Mouse (Mus musculus) embryonic facial prominence, embryonic 15.5 days (tissue): ENCODE data around the gene Ifit1bl1. TPM values are rescaled to one million over a fixed set of nuclear protein-coding genes. Genes with fewer than 3 reads are reported as not detected.
"Not testable (repeated sequence)": the region's sequence is repeated elsewhere in the genome, so short reads cannot be mapped to it uniquely, and the experiment has no call there.

Source experiments
- ATAC-seq: fragments of 200-750 bp; cut with Nextera tagmentation; 2 replicates; pipeline ENCODE4 v1.8.0; 2017; ENCODE audit warnings: low read depth, moderate TSS enrichment; ENCODE audit not compliant: insufficient number of reproducible peaks, low FRiP score, low TSS enrichment
- H3K27ac ChIP-seq: fragments of 300-500 bp; sonication (generic); replicated peaks from 2 replicates; pipeline ENCODE4 v1.5.1; 2015; ENCODE audit warnings: mild to moderate bottlenecking, inconsistent platforms
- H3K27me3 ChIP-seq: fragments of 300-500 bp; sonication (generic); 2 replicates; pipeline ENCODE4 v1.6.1; 2015; ENCODE audit warnings: inconsistent platforms
- H3K36me3 ChIP-seq: fragments of 300-500 bp; sonication (generic); 2 replicates; pipeline ENCODE4 v1.6.1; 2015; ENCODE audit warnings: mild to moderate bottlenecking, inconsistent platforms
- H3K4me1 ChIP-seq: fragments of 300-500 bp; sonication (generic); 2 replicates; pipeline ENCODE4 v1.6.1; 2015; ENCODE audit warnings: inconsistent platforms
- H3K4me2 ChIP-seq: fragments of 300-500 bp; sonication (generic); replicated peaks from 2 replicates; pipeline ENCODE4 v1.6.1; 2015; ENCODE audit warnings: mild to moderate bottlenecking, inconsistent platforms
- H3K4me3 ChIP-seq: fragments of 300-500 bp; sonication (generic); replicated peaks from 2 replicates; pipeline ENCODE4 v1.5.1; 2015; ENCODE audit warnings: mild to moderate bottlenecking, inconsistent platforms
- H3K9ac ChIP-seq: fragments of 300-500 bp; sonication (generic); 2 replicates; pipeline ENCODE4 v1.6.1; 2015; ENCODE audit warnings: inconsistent platforms
- H3K9me3 ChIP-seq: fragments of 300-500 bp; sonication (generic); replicated peaks from 2 replicates; pipeline ENCODE4 v1.6.1; 2016; ENCODE audit warnings: inconsistent platforms
- WGBS: fragments of 180-500 bp; shearing (Covaris S2); methylation state at CpG from one replicate; pipeline ENCODE4 v1.1.7; 2015; 5-methylcytosine and 5-hydroxymethylcytosine counted together
- polyA plus RNA-seq: library from polyadenylated mRNA; unstranded; fragments of >200 nt; fragmentation: Nextera tagmentation; extraction: Ambion mirVana; gene quantifications from 2 replicates; pipeline ENCODE4 v1.2.1, GENCODE M21; 2015

Ifit1bl1 gene
- 0.95 and 1.3 TPM in 2 replicates for polyA plus RNA-seq

DNA sequence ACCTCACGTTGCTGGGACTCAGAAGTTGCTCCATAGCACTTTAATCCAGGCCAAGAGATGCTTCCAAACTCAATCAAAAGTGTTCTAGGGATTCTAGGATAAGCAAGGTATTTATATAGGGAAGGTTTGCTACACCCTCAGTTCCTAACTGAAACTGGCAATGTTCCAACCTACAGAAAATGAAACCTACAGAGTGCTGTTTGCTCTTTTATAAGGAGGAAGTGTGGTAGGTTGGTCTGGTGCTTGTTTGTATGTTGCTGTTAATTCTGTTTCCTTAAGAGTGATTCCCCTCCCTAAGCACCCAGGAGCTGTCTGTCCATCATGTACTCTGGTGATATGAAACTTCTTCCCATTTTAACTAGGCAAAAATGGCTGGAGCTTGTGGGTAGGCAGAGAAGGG is at the start of gene Ifit1bl1:
TSS of gene Ifit1bl1 (minus strand) at position 69 of the 400 bp plus-strand sequence.
- WGBS, result 49% methylated on average over 1 of the region's 1 CpGs

DNA sequence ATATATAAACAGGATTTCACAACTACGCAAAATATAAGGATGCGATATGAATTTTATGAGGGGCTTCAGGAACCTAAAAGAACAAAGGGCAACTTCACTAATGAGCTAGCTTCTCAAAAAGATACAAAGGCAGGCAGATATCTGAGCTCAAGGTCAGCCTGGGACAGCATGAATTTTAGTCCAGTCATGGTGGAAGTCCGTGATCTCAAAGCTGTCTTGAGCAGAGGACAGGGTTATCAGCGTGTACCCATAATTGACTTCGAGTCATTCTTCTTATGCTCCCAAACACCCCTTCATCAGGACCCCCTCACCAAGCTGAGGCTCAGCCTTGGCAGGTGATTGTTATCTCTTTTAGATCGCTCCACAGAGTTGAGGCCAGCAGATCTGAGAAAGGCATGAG is 49.2 kb upstream of the Ifit1bl1 start:
- H3K36me3 ChIP-seq, result no peaks in the 10 kb centered on the region
- H3K4me1 ChIP-seq, result no peaks in the 10 kb centered on the region
- 86% methylated on average over 6 of the region's 6 CpGs for WGBS

More for the DNA sequence above, at the start of gene Ifit1bl1:
- not testable (repeated sequence) for H3K4me3 ChIP-seq, H3K4me1 ChIP-seq, H3K4me2 ChIP-seq, H3K36me3 ChIP-seq, H3K9ac ChIP-seq, H3K9me3 ChIP-seq, H3K27ac ChIP-seq, ATAC-seq, H3K27me3 ChIP-seq

DNA sequence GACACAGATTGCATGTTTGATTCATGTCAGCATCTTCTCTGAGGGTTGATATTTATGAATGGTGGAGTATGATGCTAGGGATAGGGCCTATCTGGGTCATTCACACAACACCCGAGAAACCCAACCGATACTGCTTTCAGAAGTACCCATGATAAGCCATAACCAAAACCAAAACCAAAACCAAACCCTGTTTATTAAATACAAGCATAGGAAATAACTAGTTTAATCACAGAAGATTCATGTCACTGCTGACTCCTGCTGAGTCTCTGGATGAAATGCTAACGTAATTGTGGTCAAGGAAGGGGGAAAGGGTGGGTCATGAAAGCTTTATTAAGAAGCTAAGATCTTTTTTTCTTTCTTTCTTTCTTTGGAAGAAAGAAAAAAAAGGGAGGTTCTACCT is 48.5 kb upstream of the Ifit1bl1 start:
- Histone ChIP-seq H3K4me2 (no peak overlapping the region), H3K4me3 (no peak overlapping the region), H3K9ac (no peak overlapping the region), H3K27me3 (no peaks in the 10 kb centered on the region), H3K4me1 (no peaks in the 10 kb centered on the region), H3K36me3 (no peaks in the 10 kb centered on the region), H3K27ac (no peak overlapping the region), H3K9me3 (no peaks in the 10 kb centered on the region)
- WGBS, result 78% methylated on average over 3 of the region's 3 CpGs
- no peak for ATAC-seq

More for the DNA sequence above, 49.2 kb upstream of the Ifit1bl1 start:
- no peaks in the 10 kb centered on the region for H3K27me3 ChIP-seq
- ATAC-seq, result no peak
- no peak overlapping the region for H3K4me3 ChIP-seq
- H3K27ac ChIP-seq, result no peak overlapping the region
- no peak overlapping the region for H3K4me2 ChIP-seq
- H3K9me3 ChIP-seq, result no peaks in the 10 kb centered on the region
- H3K9ac ChIP-seq, result no peak overlapping the region

DNA sequence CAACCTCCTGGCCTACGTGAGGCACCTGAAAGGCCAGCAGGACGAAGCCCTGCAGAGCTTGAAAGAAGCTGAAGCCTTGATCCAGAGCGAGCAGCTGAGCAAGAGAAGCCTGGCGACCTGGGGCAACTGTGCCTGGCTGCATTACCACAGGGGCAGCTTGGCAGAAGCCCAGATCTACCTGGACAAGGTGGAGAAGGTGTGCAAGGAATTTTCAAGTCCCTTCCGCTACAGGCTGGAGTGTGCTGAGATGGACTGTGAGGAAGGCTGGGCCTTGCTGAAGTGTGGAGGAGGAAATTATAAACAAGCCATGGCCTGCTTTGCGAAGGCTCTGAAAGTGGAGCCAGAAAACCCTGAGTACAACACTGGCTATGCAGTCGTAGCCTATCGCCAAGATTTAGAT is 45.9 kb upstream of the Ifit1bl1 start:
- H3K27me3 ChIP-seq, H3K27ac ChIP-seq, H3K4me2 ChIP-seq, H3K36me3 ChIP-seq, H3K9ac ChIP-seq, ATAC-seq, H3K4me3 ChIP-seq, H3K4me1 ChIP-seq, H3K9me3 ChIP-seq: not testable (repeated sequence)
- 80% methylated on average over 8 of the region's 8 CpGs for WGBS

DNA sequence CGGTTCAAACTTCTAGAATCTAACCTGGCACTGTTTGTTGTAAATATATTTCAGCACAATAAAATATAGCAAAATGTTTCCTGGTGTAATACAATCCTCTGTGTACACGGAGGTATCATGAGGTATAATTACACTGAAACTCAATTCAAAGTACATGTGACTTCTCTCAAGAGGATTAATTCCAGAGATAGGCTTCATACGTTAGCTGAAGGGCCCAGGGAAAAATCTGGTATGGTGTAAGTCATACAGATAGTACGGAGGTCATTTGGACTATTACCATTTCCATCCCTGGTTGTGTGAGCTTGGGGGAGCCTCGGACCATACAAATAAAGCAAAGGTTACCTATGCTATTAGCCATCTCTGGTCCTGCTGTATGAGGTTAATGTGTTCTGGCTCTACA is 40.9 kb upstream of the Ifit1bl1 start:
- Histone ChIP-seq H3K27ac (no peak overlapping the region), H3K9me3 (no peaks in the 10 kb centered on the region), H3K9ac (no peak overlapping the region), H3K36me3 (no peaks in the 10 kb centered on the region), H3K4me3 (no peak overlapping the region), H3K27me3 (no peaks in the 10 kb centered on the region), H3K4me2 (no peak overlapping the region), H3K4me1 (peaks cover 7% of the 10 kb centered on the region; the same call in 1 of the 2 replicates)
- 53% methylated on average over 5 of the region's 5 CpGs for WGBS
- no peak for ATAC-seq

DNA sequence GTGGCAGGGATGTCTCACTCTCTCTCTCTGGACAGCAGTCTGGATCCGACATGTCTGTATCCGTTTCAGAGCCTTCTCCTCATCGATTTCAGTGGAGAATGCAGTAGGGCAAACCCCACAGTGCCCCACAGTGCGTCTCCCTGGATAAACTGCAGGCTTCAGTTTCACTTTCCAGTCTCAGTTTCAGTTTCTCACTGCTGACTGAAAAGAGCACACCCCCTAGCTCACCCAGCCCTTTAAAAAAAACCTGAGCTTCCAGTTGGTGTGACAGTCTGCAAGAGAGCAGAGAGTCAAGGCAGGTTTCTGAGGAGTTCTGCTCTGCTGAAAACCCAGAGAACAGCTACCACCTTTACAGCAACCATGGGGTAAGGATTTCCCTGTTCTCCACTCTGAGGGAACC is 38.9 kb upstream of the Ifit1bl1 start, which contains the start of the genes Ifit1bl2 and Ifit1:
TSS of gene Ifit1bl2 (minus strand) at position 121 of the 400 bp plus-strand sequence.
TSS of gene Ifit1 (plus strand) at position 249 of the 400 bp plus-strand sequence.
- Histone ChIP-seq H3K27me3 (no peaks in the 10 kb centered on the region), H3K27ac (no peak within 1 kb of the TSS), H3K36me3 (no peaks in the 10 kb centered on the region), H3K9me3 (no peaks in the 10 kb centered on the region), H3K4me2 (peak within 1 kb of the TSS; percentile 33), H3K4me1 (peaks cover 7% of the 10 kb centered on the region; the same call in 1 of the 2 replicates), H3K9ac (no peak within 1 kb of the TSS), H3K4me3 (0 out of 2 replicates have a peak within 1 kb of the TSS, but pooled peaks have one; percentile 2)
- ATAC-seq, result no peak
- 24% methylated on average over 4 of the region's 4 CpGs for WGBS

DNA sequence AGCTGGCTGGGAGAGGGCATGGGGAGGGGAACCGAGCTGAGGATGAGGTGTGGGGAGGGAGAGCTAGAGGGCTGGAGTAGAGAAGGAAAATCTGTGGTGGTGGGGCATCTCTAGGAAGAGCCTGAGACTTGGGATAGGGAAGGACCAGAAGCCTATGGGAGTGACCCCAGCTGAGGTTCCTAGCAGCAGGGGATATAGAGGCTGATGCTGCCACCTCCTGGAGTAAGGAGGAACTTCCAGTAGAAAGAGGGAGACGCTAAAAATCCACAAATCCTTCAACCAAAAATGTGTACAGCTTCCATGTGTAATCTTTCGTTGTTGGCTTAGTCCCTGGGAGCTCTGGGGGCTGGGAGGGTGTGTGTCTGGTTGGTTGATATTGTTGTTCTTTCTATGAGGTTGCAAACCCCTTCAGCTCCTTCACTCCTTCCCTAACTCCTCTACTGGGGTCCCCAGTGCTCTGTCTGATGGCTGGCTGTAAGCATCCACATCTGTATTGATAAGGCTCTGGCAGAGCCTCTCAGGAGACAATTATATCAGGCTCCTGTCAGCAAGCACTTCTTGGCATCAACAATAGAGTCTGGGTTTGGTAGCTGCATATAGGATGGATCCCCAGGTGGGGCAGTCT is 35.3 kb upstream of the Ifit1bl1 start:
- Histone ChIP-seq H3K4me1 (peaks cover 7% of the 10 kb centered on the region; the same call in 1 of the 2 replicates), H3K4me2 (no peak overlapping the region), H3K9me3 (no peaks in the 10 kb centered on the region), H3K4me3 (no peak overlapping the region), H3K27me3 (no peaks in the 10 kb centered on the region), H3K27ac (no peak overlapping the region), H3K36me3 (no peaks in the 10 kb centered on the region), H3K9ac (no peak overlapping the region)
- no peak for ATAC-seq
- WGBS, result 8% methylated on average over 3 of the region's 3 CpGs

DNA sequence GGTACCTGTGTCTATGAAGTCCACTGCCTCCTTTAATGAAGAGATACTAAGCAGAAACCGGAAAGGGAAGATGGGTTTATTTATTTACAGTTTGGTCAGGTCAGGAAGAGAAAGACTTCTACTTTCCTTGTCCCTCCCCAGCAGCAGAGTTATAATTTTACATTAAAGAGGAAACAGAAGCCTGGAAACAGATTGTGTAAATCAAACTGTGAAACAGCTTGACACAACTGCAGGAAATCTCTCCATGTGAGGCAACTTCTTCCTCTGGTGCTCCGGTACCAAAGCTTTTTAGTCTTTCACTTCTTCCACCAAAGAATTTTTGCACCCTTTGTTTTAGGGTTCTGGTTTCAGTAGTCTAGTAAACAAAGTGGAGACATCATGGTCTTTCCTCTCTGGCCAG is 31.7 kb upstream of the Ifit1bl1 start:
- H3K4me3 ChIP-seq, result no peak overlapping the region
- ATAC-seq, result no peak
- H3K27me3 ChIP-seq, result no peaks in the 10 kb centered on the region
- H3K4me1 ChIP-seq, result no peaks in the 10 kb centered on the region
- 62% methylated on average over 2 of the region's 2 CpGs for WGBS
- H3K36me3 ChIP-seq, result no peaks in the 10 kb centered on the region
- H3K4me2 ChIP-seq, result no peak overlapping the region
- H3K9me3 ChIP-seq, result no peaks in the 10 kb centered on the region
- H3K9ac ChIP-seq, result no peak overlapping the region
- no peak overlapping the region for H3K27ac ChIP-seq

DNA sequence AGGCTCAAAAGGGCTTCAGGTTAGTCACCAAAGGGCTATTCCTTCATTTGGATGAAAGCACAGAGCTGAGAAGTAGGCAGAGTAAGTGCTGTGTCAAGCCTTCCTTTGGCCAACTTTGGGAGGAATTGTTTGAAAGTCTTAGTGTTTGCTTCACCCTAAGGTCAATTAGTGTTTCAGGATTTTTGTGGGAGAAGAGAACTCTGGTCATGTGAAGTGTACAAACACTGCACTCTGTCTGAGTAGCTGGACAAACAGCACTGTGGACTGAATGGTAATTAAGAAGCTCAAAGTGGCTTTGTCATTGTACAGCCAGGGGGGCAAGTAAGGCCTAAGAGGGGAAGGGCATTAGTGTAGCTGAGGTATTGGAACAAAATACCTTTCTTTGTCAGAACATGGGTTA is 29.7 kb upstream of the Ifit1bl1 start:
- Histone ChIP-seq H3K27me3 (no peaks in the 10 kb centered on the region), H3K36me3 (no peaks in the 10 kb centered on the region), H3K9ac (no peak overlapping the region), H3K4me2 (no peak overlapping the region), H3K9me3 (no peaks in the 10 kb centered on the region), H3K4me1 (no peaks in the 10 kb centered on the region), H3K27ac (no peak overlapping the region), H3K4me3 (no peak overlapping the region)
- ATAC-seq, result no peak

DNA sequence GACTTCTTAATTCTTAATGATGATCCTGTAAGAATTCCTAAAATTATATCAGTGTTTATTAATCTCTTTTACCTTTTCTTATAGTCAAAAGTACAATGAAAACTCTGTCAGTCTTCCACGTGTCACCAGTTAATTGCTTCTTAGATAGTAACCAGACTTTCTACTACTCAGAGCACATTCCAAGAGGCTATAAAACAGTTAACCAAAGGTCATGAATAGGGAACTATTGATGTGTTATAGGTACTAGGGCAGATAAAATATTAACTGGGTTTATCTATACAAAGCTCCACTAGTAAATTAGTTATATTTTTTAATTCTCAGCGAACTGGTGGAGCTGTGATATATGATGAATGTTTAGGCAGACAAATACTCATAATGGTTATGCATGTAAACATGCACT is 25.7 kb upstream of the Ifit1bl1 start:
- 66% methylated on average over 2 of the region's 2 CpGs for WGBS
- ATAC-seq, result no peak
- Histone ChIP-seq H3K4me3 (no peak overlapping the region), H3K36me3 (no peaks in the 10 kb centered on the region), H3K9me3 (no peaks in the 10 kb centered on the region), H3K4me1 (no peaks in the 10 kb centered on the region), H3K4me2 (no peak overlapping the region), H3K9ac (no peak overlapping the region), H3K27me3 (no peaks in the 10 kb centered on the region), H3K27ac (no peak overlapping the region)

DNA sequence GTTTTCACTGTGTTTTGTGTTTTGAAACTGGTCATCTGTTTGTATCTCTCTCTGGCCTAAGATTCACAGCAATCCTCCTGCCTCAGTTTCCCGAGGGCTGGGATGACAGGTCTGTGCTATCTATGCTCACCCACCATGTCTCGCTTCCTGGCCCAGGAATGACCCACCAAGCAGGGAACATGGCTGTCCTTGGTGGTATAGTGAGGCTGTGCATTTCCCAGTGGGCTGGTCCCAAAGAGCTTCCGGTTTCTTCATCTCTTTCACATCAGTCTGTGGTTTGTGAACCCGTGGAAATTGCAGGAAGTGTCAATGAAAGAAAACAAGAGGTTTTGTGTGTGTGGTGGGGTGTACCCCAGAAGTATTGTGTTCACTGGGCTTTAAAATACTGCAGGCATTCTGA is 22.9 kb upstream of the Ifit1bl1 start:
- no peak for ATAC-seq
- 75% methylated on average over 4 of the region's 4 CpGs for WGBS

DNA sequence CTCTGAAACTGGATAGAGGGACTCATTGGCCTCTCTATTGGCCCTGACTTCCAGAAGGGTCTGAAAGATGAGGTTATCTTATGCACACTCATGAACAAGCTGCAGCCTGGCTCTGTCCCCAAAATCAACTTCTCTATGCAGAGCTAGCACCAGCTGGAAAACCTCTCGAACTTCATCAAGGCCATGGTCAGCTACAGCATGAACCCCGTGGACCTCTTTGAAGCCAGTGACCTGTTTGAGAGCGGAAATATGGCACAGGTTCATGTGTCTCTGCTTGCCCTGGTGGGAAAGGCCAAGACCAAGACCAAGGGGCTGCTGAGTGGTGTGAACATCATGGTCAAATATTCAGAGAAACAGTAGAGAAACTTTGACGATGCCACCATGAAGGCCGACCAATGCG is 22.0 kb upstream of the Ifit1bl1 start:
- no peaks in the 10 kb centered on the region for H3K36me3 ChIP-seq
- no peak overlapping the region for H3K4me3 ChIP-seq
- no peak overlapping the region for H3K27ac ChIP-seq
- H3K9me3 ChIP-seq, result no peaks in the 10 kb centered on the region
- H3K27me3 ChIP-seq, result no peaks in the 10 kb centered on the region
- no peak overlapping the region for H3K4me2 ChIP-seq
- no peak overlapping the region for H3K9ac ChIP-seq
- ATAC-seq, result no peak
- WGBS, result 94% methylated on average over 6 of the region's 6 CpGs
- no peaks in the 10 kb centered on the region for H3K4me1 ChIP-seq

More for the DNA sequence above, 22.9 kb upstream of the Ifit1bl1 start:
- Histone ChIP-seq H3K9me3 (no peaks in the 10 kb centered on the region), H3K4me3 (no peak overlapping the region), H3K9ac (no peak overlapping the region), H3K27ac (no peak overlapping the region), H3K4me1 (no peaks in the 10 kb centered on the region), H3K27me3 (no peaks in the 10 kb centered on the region), H3K36me3 (no peaks in the 10 kb centered on the region), H3K4me2 (no peak overlapping the region)
